Mouse (Mus musculus): ENCODE data around the gene 2210011C24Rik.

2210011C24Rik gene

GRCm38 (mm10) chr8:84011705-84012498 is at the start of gene 2210011C24Rik:
Gene 2210011C24Rik (minus strand): TSS chr8:84012171.
- no peak for DNase-seq (ENCODE audit: low spot score)

- no peak for DNase-seq (ENCODE audit: low spot score)
Observed at GRCm38 (mm10) chr8:84060245-84060644, 48.3 kb upstream of the 2210011C24Rik start.

GRCm38 (mm10) chr8:84059226-84059625 is 47.3 kb upstream of the 2210011C24Rik start:
- DNase-seq (ENCODE audit: low spot score) = no peak

DNA sequence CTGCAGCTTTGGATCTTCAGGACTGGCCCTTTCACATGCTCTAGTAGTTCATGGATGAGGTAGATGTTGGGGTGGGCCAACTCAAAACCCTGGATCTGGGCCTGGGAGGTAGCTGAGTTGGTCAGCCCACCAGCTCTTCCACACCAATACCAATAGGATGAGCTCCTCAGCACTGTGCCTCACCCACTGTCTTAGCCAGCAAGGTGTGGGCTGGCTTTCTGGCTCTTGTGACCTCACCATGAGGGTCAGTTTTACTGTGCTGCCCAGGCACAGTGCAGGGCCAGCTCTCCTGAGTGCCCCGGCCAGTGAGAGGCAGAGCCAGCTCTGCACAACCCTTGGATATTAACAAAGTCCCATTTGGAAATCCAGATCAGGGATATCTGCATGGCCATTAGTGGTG is 45.9 kb upstream of the 2210011C24Rik start:
- no peak for DNase-seq (ENCODE audit: low spot score)

- no peak for DNase-seq (ENCODE audit: low spot score)
Observed at GRCm38 (mm10) chr8:84053229-84053628, 41.3 kb upstream of the 2210011C24Rik start.

DNA sequence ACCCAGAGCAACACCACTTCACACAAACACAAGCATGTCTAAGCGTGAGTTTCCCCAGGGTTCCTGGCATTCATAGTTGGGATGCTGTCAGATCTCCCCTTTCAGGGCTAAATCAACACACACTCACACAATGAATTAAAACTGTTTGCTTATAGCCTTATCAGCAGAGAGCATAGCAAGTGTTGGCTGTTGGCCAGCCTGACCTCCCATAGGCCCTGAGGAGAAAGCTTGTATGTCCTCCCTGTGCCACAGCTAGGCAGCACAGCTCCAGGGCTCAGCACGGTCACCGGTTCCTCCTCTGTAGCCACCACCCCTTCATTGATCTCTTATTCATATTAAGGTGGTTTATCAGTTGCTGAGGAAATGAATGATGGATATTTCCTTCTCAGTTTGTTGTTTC is 40.8 kb upstream of the 2210011C24Rik start:
- no peak for DNase-seq (ENCODE audit: low spot score)

DNA sequence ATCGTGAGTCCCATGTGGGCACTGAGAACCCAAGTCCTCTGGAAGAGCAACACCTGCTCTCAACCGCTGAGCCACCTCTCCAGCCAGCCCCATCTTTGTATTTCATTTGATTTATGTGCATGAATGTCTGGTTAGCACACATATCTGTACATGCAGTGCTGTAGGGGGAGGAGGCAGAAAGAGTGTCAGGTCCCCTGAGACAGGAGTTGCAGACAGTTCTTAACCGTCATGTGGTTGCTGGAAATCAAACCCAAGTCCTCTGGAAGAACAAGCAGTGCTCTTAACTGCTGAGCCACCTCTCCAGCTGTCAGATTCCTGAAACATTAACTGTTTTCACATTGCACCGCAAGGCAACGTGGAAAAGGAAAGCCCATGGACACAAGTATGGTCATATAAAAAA is 36.2 kb upstream of the 2210011C24Rik start:
- no peak for DNase-seq (ENCODE audit: low spot score)

- DNase-seq (ENCODE audit: low spot score) = no peak
Observed at GRCm38 (mm10) chr8:84046505-84046904, 34.5 kb upstream of the 2210011C24Rik start.

DNA sequence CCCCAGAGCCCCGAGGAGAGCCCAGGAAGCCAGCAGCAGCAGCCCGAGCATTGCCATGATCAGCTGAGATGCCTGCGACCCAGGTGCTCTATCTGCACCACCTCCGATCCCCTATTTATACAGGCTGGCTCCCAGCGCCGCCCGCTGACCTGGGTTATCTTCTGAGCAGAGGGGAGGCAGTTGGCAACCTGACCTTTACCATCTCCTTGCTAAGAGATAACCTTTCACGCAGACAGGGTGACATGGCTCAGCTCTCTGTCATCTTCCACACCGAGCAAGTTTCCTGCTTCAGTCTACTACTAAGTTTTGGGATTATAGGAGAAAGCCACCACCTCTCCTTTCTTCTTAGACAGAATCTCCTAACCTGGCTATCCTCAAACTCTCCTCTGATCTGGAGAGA is 32.9 kb upstream of the 2210011C24Rik start, which contains the start of gene Rln3:
Gene Rln3 (minus strand): TSS at position 101 of the 400 bp plus-strand sequence.
- no peak for DNase-seq (ENCODE audit: low spot score)

DNA sequence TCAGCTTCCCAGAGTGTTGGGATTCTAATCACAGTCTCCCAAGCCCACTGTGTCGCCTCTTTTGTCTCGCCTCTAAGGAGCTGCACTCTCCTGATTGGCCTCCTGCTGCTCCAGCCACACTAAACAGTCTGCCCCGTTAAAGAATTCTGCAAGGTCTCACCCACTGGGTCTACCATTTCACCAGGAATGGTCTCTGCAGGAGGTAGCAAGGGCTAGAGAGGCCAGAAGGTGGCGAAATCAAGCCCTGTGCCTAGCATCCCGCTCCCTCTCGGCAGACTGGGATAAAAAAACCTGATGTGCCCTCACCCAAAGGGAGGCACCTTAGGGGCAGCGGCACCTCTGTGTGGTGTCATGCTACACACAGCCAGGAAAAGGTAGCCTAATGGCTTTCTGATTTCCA is 32.1 kb upstream of the 2210011C24Rik start:
- DNase-seq (ENCODE audit: low spot score) = no peak

- DNase-seq (ENCODE audit: low spot score) = no peak
Observed at GRCm38 (mm10) chr8:84042948-84043342, 31.0 kb upstream of the 2210011C24Rik start.

DNA sequence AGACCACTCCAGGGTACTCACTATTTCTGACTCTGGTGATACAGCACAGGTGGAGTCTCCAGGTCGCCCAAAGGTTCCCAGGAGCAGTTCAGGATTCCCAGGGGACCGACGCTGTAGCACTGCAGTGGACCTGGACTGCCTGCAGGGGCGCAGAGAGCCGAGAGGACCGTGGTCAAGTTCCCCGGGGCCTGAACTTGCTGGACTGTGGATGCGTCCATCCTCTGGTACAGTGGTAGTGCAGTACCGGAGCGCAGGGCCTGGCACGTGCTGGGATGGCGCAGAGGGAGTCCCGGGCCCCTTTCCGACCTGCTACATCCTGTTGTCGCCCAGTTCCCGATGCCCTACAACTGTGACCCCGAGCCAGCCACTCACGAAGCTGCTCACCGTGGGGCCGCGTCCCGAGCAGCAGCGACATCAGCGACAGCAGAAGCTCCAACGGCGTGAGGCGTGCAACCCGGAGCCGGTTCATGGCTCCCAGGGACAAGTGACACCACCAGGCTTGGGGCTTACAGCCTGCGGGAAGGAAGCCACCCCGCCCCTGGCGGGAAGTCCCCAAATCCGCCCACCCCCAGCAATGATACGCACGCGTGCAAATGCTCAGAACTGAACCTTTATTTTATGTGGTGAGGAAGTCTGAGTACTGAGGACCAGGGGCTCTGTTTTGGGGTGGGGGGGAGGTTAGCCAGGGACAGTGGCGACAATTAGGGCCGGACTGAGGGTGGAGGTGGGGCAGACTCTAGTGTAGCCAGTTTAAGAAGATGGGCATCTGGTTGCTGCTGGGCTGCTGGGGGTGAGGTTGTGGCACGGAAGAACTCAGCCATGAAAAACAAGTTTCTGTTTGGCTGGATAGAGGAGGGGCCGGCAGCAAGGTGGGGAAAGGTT is 30.3 kb upstream of the 2210011C24Rik start, which contains the start of gene Il27ra:
Gene Il27ra (minus strand): TSS at position 524 of the 882 bp plus-strand sequence.
- DNase-seq (ENCODE audit: low spot score) = no peak

- no peak for DNase-seq (ENCODE audit: low spot score)
Observed at GRCm38 (mm10) chr8:84039050-84039449, 27.1 kb upstream of the 2210011C24Rik start.

GRCm38 (mm10) chr8:84038015-84038414 is 26.0 kb upstream of the 2210011C24Rik start:
- peak; percentile 54 for DNase-seq (ENCODE audit: low spot score)

DNA sequence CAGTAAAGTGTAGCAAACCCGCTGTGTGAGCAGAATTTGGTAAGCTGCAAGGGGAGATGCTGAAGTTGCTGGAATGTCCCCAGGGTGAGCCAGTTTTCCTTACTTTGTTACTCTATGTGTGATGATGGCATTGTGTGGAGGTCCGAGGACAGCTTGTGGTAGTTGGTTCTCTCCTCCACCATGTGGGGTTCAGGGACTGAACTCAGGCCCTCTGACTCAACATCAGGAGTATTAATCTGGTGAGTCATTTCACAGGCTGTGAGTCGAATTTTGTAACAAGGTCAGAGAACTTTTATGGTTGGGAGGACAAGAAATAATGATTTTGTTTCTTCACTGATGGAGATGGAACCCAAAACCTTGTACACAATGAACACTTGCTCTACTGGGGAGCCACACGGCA is 20.8 kb upstream of the 2210011C24Rik start:
- no peak for DNase-seq (ENCODE audit: low spot score)

DNA sequence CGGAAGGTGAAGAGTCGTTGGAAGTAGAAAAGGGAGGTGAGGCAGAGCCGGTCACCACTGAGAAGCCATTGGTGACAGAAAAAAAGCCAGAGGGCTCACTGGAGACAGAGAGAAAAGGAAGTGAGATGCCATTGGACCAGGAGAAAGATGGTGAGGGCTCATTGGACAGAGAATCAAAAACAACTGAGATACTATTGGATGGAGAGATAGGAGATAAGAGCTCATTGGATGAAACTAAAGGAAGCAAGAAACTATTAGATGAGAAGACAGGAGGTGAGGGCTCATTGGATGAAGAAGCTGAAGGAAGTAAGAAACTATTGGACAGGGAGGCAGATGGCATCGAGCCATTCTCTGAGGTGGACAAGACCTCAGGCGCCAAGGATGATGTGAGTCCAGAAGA is 17.3 kb upstream of the 2210011C24Rik start:
- DNase-seq (ENCODE audit: low spot score) = no peak

GRCm38 (mm10) chr8:84027449-84027848 is 15.5 kb upstream of the 2210011C24Rik start:
- DNase-seq (ENCODE audit: low spot score) = no peak

- DNase-seq (ENCODE audit: low spot score) = peak; percentile 54
Observed at GRCm38 (mm10) chr8:84025863-84026262, 13.9 kb upstream of the 2210011C24Rik start.

- DNase-seq (ENCODE audit: low spot score) = no peak
Observed at GRCm38 (mm10) chr8:84024171-84024570, 12.2 kb upstream of the 2210011C24Rik start.

DNA sequence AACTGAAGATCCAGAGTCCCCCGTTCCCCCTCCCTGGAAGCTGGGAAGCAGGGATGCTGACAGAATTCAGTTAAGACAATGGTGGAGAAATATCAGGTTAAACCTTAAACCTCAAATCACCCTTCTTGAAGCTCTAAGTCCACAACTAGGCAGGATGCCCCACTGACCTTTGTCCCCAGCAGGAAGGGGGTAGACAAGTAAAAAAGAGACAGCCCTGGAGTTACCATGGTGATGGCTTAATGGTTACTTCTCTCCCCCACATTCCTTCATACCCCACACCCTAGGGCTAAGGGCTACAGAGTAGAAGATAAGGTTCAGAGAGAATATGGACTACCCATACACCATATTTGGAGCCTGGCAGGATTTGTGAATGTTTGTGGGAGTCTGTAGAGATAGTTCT is 11.7 kb upstream of the 2210011C24Rik start:
- DNase-seq (ENCODE audit: low spot score) = no peak

DNA sequence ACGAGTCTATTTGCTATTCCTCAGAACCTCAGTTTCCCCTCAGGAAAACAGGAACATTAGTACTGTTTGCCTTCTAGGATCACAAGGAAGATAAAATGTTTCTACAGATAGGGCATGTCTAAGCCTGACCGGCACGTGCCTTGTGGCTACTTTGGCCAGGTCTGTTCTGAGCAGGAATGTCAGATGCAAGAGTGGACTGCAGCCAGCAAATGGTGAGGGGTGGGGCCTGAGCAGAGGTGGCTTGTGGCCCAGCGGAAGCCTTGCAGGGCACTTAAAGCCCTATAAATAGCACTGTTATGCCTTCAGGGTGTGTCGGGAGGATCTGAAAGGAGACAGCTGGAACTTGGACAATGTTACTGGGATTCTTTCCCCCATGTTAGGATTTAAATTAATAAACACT is 11.1 kb upstream of the 2210011C24Rik start:
- no peak for DNase-seq (ENCODE audit: low spot score)

GRCm38 (mm10) chr8:84021569-84021968 is 9.6 kb upstream of the 2210011C24Rik start:
- no peak for DNase-seq (ENCODE audit: low spot score)

DNA sequence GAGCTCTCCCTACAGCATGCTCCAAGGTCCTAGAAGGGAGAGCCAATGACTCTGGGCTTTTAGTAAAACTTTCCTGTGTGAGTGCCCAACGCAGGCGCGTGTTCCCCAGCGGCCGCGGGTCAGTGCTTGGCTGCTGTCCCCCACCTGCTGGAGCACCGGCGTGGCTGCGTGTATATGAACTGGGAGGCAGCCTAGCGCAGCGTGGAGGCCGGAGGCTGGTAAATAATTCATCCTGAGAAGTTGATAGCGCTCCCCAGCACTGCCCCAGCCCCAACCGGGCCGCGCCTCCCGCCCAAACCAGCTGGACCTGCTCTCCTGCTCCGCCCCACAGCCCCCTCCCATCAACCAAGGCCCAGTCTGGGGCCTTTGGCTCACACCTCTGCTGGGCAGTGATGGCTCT is 9.1 kb upstream of the 2210011C24Rik start, which contains the start of gene Palm3:
Gene Palm3 (plus strand): TSS at position 376 of the 400 bp plus-strand sequence.
- DNase-seq (ENCODE audit: low spot score) = no peak

Data from ovary, adult 18-20 months (tissue).